Mouse (Mus musculus) Patski (cell line): Measurements from ENCODE around the gene Gins3. TPM values are rescaled to one million over a fixed set of nuclear protein-coding genes. Genes with fewer than 3 reads are reported as not detected.
A peak's percentile ranks its signal among the peaks of the same experiment; 100 is the strongest.

ENCODE experiments used
- ATAC-seq: fragments of 100-300 bp; one replicate; pipeline ENCODE4 v1.8.0; 2021
- CTCF ChIA-PET: fragments of 350-600 bp; sonication (Branson Sonifier 250); formaldehyde crosslinking; loops from one replicate; lab custom pipeline; 2022; ENCODE audit warnings: inconsistent platforms; lab: Charles Lee
- POLR2A ChIA-PET: fragments of 350-600 bp; sonication (Branson Sonifier 250); formaldehyde crosslinking; loops from one replicate; lab custom pipeline; 2022; ENCODE audit warnings: antibody characterized with exemption, inconsistent platforms; lab: Charles Lee
- DNase-seq: peaks from one replicate; pipeline ENCODE4 v3.0.0-alpha.2; 2011; ENCODE audit warnings: low read depth, low spot score
- H3K27me3 ChIP-seq: fragments of 371-371 bp; one replicate; pipeline ENCODE4 v1.5.1; 2021
- CTCF ChIP-seq: fragments of 100-300 bp; IDR thresholded peaks from one replicate; pipeline ENCODE4 v1.5.1; 2021
- in situ Hi-C: fragments of 300-500 bp; cut with MboI; formaldehyde crosslinking; loops from 3 replicates; pipeline ENCODE4 v1.11.1; 2018; ENCODE audit warnings: low pct_unique_long_range_greater_than_20kb, mixed read lengths
- polyA plus RNA-seq: library from polyadenylated mRNA; unstranded; gene quantifications from one replicate; pipeline ENCODE4 v1.2.3, GENCODE M21; 2021

Gene Gins3
- 5.8 TPM for polyA plus RNA-seq

DNA sequence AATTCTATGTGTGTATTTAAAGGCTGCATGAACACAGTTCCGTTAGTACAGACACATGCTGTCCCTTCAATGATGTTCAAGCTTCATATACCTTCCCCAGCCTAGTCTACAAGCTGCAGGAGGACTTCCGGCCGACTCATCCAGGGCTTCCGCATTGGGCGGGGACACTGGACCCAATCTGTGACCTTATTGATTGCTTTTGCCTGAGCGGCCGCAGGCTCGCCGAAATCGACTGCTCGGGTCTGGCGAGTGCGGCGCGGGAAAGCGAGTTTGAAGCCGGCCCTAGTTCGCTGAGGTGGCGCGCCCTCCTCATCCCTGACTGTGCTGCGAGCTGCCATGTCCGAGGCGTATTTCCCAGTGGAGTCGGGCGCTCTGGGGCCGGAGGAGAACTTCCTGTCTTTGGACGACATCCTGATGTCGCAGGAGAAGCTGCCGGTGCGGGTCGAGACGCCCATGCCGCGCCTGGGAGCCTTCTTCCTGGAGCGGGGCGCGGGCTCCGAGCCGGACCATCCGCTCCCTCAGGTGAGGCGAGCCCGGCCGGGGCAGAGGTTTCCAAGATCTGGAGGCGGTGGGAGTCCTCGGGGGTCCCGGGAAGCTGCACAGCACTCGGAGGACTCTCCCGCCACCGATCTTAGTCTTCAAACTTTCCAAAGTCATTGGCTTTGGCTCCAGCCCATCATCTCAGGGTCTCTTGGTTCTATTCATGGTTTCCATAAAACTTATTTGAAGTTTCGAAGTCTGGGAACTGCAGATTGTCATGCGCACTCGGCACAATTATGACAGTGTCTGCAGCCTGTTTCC is at the start of gene Gins3:
Gins3 (plus strand) TSS at position 192 of the 801 bp plus-strand sequence.
- ATAC-seq (peak; percentile 93), DNase-seq (peak; percentile 65)
- TF ChIP-seq CTCF: no peak
- ChIA-PET POLR2A (interaction anchor here (0.7 to 1.4 kb wide), 2 partner anchors 12 to 245 kb away, joined by 3 read pairs; no protein-coding TSS in a partner anchor), CTCF (no interaction called here)
- H3K27me3 ChIP-seq: peaks cover 10% of the 10 kb centered on the region
- in situ Hi-C loops: no loop called here

DNA sequence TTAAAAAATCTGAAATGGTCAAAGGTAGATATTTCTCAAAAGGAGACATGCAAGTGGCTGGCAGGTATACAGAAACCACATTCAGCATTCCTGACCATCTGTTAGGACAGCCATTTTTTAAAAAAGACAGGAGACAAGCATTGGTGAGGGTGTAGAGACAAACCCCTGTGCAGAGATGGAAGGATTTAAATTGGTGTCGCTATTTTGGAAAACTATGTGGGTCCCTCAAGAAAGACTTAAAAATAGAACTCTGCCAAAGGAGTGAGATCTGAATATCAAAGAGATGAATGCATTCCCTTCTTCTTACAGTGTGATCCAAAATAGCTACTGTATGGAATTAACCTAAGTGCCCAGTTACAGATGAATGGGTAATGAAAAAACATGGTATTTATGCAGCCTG is 45.9 kb upstream of the Gins3 start:
- in situ Hi-C loops: no loop called here
- TF ChIP-seq CTCF: no peak
- ATAC-seq (no peak), DNase-seq (no peak)
- ChIA-PET CTCF (no interaction called here), POLR2A (no interaction called here)
- H3K27me3 ChIP-seq: peaks cover under 1% of the 10 kb centered on the region

GRCm38 (mm10) chr8:95589282-95589681 is 44.0 kb upstream of the Gins3 start:
- ATAC-seq (no peak), DNase-seq (no peak)
- POLR2A ChIA-PET: no interaction called here
- TF ChIP-seq CTCF: no peak
- in situ Hi-C loops: no loop called here
- CTCF ChIA-PET: no interaction called here
- H3K27me3 ChIP-seq: peaks cover 5% of the 10 kb centered on the region

DNA sequence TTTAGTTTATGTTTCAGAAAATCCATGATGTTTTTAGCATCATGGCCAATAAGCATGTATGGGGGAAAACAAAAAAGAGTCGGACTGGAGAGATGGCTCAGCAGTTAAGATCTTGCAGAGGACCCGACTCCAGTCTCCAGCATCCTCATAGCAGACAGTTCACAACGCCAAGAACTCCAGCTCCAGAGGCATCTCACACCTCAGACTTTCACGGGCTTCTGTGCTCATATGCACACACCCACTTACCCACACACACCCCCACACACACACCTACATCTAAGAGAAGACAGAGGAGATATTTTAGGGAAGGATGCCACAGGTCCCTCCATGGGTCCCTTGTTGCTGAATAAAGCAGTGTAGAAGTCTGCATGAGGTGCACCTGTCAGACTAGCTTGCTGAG is 42.7 kb upstream of the Gins3 start:
- ChIA-PET POLR2A (no interaction called here), CTCF (no interaction called here)
- no peak for TF ChIP-seq CTCF
- DNase-seq (no peak), ATAC-seq (no peak)
- in situ Hi-C loops: no loop called here
- peaks cover 8% of the 10 kb centered on the region for H3K27me3 ChIP-seq

GRCm38 (mm10) chr8:95592131-95592780 is 41.0 kb upstream of the Gins3 start:
- in situ Hi-C loops: no loop called here
- ChIA-PET CTCF (no interaction called here), POLR2A (no interaction called here)
- peaks cover 8% of the 10 kb centered on the region for H3K27me3 ChIP-seq
- DNase-seq (no peak), ATAC-seq (no peak)
- no peak for TF ChIP-seq CTCF

GRCm38 (mm10) chr8:95593439-95594393 is 39.5 kb upstream of the Gins3 start:
- DNase-seq: no peak
- POLR2A ChIA-PET: no interaction called here
- CTCF ChIA-PET: no interaction called here
- in situ Hi-C loops: no loop called here
- ATAC-seq: no peak
- no peak for TF ChIP-seq CTCF
- peaks cover 8% of the 10 kb centered on the region for H3K27me3 ChIP-seq

DNA sequence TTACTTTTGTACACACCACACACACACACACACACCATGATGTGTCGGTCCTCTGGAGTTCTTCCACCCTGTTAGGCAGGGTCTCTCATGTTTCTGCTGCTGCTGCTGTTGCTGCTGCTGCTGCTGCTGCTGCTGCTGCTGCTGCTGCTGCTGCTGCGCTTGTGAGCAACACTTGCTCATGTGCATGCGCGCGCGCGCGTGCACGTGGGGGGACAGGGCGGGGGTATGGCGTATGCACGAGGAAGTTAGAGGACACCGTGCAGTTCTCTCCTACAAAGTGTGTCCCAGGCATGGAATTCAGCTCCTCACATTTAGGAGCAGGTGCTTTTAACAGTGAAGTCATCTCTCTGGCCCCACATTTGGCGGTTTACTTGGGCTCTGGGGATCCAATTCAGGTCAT is 38.1 kb upstream of the Gins3 start:
- in situ Hi-C loops: no loop called here
- POLR2A ChIA-PET: no interaction called here
- DNase-seq: no peak

GRCm38 (mm10) chr8:95596841-95597241 is 36.4 kb upstream of the Gins3 start:
- H3K27me3 ChIP-seq: peaks cover 12% of the 10 kb centered on the region
- TF ChIP-seq CTCF: no peak
- POLR2A ChIA-PET: no interaction called here
- CTCF ChIA-PET: no interaction called here
- in situ Hi-C loops: no loop called here
- DNase-seq (no peak), ATAC-seq (no peak)

More for the DNA sequence above, 38.1 kb upstream of the Gins3 start:
- CTCF ChIA-PET: interaction anchor here (1.2 kb wide), 1 partner anchor 102 kb away, joined by 3 read pairs; no protein-coding TSS in a partner anchor
- no peak for TF ChIP-seq CTCF
- H3K27me3 ChIP-seq: peaks cover 12% of the 10 kb centered on the region
- no peak for ATAC-seq

- ChIA-PET CTCF (interaction anchor here (0.8 to 2.0 kb wide), 4 partner anchors 97 to 234 kb away, joined by 3 to 15 read pairs (median 6); partner anchors contain the start of gene Setd6), POLR2A (no interaction called here)
- peaks cover 9% of the 10 kb centered on the region for H3K27me3 ChIP-seq
- ATAC-seq: peak; percentile 35
- in situ Hi-C loops: loop anchor here (5.0 to 10.0 kb wide), 3 partner anchors 97 to 307 kb away; no protein-coding TSS in a partner anchor
- peak; percentile 80 for TF ChIP-seq CTCF
- no peak for DNase-seq
Measured at GRCm38 (mm10) chr8:95599861-95600260, 33.4 kb upstream of the Gins3 start.

DNA sequence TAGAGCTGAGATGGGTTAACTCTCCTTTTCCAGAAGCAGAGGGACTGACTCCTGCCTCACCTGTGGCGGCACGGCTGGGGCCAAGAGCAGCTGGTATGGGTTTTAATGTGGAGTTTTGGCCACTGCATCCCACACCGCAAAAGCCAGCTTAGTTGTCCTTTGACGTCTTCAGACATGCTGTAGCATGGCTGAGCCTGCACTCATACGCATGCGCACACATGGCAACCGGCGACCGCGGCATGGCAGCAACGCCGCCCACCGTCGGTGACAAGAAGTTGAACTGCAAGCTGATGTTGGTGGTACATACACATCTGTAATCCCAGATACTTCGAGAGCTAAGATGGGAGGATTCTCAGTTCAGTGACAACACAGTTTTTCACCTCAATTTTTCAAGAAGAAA is 31.9 kb upstream of the Gins3 start:
- CTCF ChIA-PET: interaction anchor here (1.4 to 1.8 kb wide), 2 partner anchors 93 to 96 kb away, joined by 3 to 10 read pairs; no protein-coding TSS in a partner anchor
- ATAC-seq: no peak

More for the DNA sequence above, 31.9 kb upstream of the Gins3 start:
- no peak for TF ChIP-seq CTCF
- peaks cover 9% of the 10 kb centered on the region for H3K27me3 ChIP-seq
- DNase-seq: no peak
- in situ Hi-C loops: loop anchor here (5.0 to 10.0 kb wide), 3 partner anchors 96 to 306 kb away; no protein-coding TSS in a partner anchor
- POLR2A ChIA-PET: no interaction called here
